Mouse (Mus musculus) stomach, postnatal 0 days (tissue): ENCODE data around the gene Lrrc32. TPM values are rescaled to one million over a fixed set of nuclear protein-coding genes. Genes with fewer than 3 reads are reported as not detected.

ENCODE experiments used
- ATAC-seq: fragments of 200-750 bp; cut with Nextera tagmentation; 2 replicates; pipeline ENCODE4 v1.8.0; 2017; ENCODE audit not compliant: low FRiP score, low TSS enrichment
- DNase-seq: peaks from one replicate; pipeline ENCODE4 v3.0.0-alpha.2; 2016; ENCODE audit warnings: low spot score
- H3K27ac ChIP-seq: fragments of 300-500 bp; sonication (generic); replicated peaks from 2 replicates; pipeline ENCODE4 v1.5.1; 2014; ENCODE audit warnings: mild to moderate bottlenecking, control low read depth
- H3K27me3 ChIP-seq: fragments of 300-500 bp; sonication (generic); 2 replicates; pipeline ENCODE4 v1.6.1; 2014; ENCODE audit warnings: low read length; ENCODE audit not compliant: control insufficient read depth, insufficient read depth
- H3K36me3 ChIP-seq: fragments of 300-500 bp; sonication (generic); 2 replicates; pipeline ENCODE4 v1.6.1; 2014; ENCODE audit warnings: low read length, mixed read lengths; ENCODE audit not compliant: control insufficient read depth, insufficient read depth
- H3K4me1 ChIP-seq: fragments of 300-500 bp; sonication (generic); replicated peaks from 2 replicates; pipeline ENCODE4 v1.6.1; 2014; ENCODE audit warnings: antibody characterized with exemption; ENCODE audit not compliant: control insufficient read depth, insufficient read depth
- H3K4me2 ChIP-seq: fragments of 300-500 bp; sonication (generic); replicated peaks from 2 replicates; pipeline ENCODE4 v1.6.1; 2014; ENCODE audit warnings: low read depth, mild to moderate bottlenecking, control low read depth, moderate library complexity
- H3K4me3 ChIP-seq: fragments of 300-500 bp; sonication (generic); 2 replicates; pipeline ENCODE4 v1.5.1; 2014; ENCODE audit warnings: low read depth, low read length, control low read depth
- H3K9ac ChIP-seq: fragments of 300-500 bp; sonication (generic); 2 replicates; pipeline ENCODE4 v1.6.1; 2014; ENCODE audit warnings: mild to moderate bottlenecking, low read length, control low read depth, mixed read lengths
- H3K9me3 ChIP-seq: fragments of 300-500 bp; sonication (generic); 2 replicates; pipeline ENCODE4 v1.6.1; 2016; ENCODE audit warnings: low read length; ENCODE audit not compliant: control insufficient read depth
- CTCF ChIP-seq: IDR thresholded peaks from 2 replicates; pipeline ENCODE4 v1.5.1; 2016; ENCODE audit warnings: antibody characterized with exemption, low read depth, mild to moderate bottlenecking, moderate library complexity
- EP300 ChIP-seq: optimal IDR thresholded peaks from 2 replicates; pipeline ENCODE3; 2016; ENCODE audit warnings: antibody characterized with exemption
- WGBS: fragments of 180-500 bp; shearing (Covaris S2); extraction: QIAGEN DNeasy Blood & Tissue Kit; methylation state at CpG from one replicate; pipeline ENCODE4 v1.1.7; 2014; 5-methylcytosine and 5-hydroxymethylcytosine counted together
- polyA plus RNA-seq: library from polyadenylated mRNA; unstranded; fragments of >200 nt; fragmentation: Nextera tagmentation; extraction: Ambion mirVana; gene quantifications from 2 replicates; pipeline ENCODE4 v1.2.1, GENCODE M21; 2015

The Lrrc32 gene
- polyA plus RNA-seq, 1 experiment from 2014 or later: 3.6 TPM

DNA sequence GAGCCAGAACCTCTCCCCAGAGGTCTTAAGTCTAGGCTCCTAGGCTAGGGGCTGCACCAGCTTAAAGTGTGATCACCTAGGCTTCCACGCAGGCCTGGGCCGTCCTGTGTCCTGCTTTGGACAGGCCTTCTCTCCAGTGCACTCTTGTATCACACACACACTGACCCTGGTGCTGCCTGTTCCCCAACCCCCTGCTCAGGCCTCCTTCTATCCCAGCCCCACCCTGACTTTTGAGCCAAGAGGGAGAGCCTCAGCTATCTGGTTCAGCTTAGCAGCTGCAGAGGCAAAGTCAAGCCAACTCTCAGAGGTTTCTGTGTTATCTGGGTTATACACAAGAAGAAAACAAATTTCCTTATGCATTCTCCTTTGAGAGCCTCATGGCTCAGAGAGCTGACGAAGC is 11.4 kb downstream of the Lrrc32 start:
- peaks cover 3% of the 10 kb centered on the region; the same call in 1 of the 2 replicates for H3K4me1 ChIP-seq
- peak; percentile 63; the same call in 1 of the 2 replicates for ATAC-seq
- H3K9me3 ChIP-seq: no peaks in the 10 kb centered on the region
- no peak overlapping the region for H3K9ac ChIP-seq
- TF ChIP-seq CTCF (no peak), EP300 (no peak)
- peak overlapping the region; percentile 73 for H3K27ac ChIP-seq
- H3K27me3 ChIP-seq: no peaks in the 10 kb centered on the region
- H3K36me3 ChIP-seq: no peaks in the 10 kb centered on the region; the same call in 1 of the 2 replicates
- WGBS: 48% methylated on average over 3 of the region's 3 CpGs
- H3K4me3 ChIP-seq: no peak overlapping the region
- no peak overlapping the region for H3K4me2 ChIP-seq
- DNase-seq: peak; percentile 38

DNA sequence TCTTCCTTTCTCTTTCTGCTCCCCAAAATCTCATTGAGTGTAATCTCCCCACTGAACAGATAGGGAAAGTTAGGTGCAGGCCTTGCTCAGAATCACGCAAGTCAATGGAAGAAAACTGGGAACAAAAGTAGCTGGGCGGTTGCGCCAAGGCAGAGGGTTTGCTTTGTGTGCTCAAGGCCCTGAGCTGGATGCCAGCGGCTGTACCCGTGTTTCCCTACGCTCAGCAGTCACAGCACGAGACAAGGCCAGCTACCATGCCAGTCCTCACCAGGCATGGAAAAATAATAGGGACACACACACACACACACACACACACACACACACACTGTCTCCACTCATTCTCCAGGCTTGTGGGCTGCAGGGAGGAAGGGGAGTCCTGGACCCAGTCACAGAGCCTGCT is 12.0 kb downstream of the Lrrc32 start:
- no peak overlapping the region for H3K27ac ChIP-seq
- TF ChIP-seq EP300 (no peak), CTCF (no peak)
- H3K4me2 ChIP-seq: no peak overlapping the region
- H3K9me3 ChIP-seq: no peaks in the 10 kb centered on the region
- DNase-seq (no peak), ATAC-seq (no peak)
- H3K36me3 ChIP-seq: no peaks in the 10 kb centered on the region; the same call in 1 of the 2 replicates
- H3K4me1 ChIP-seq: peaks cover 3% of the 10 kb centered on the region; the same call in 1 of the 2 replicates
- 86% methylated on average over 7 of the region's 7 CpGs for WGBS
- H3K9ac ChIP-seq: no peak overlapping the region
- H3K27me3 ChIP-seq: no peaks in the 10 kb centered on the region
- H3K4me3 ChIP-seq: no peak overlapping the region

DNA sequence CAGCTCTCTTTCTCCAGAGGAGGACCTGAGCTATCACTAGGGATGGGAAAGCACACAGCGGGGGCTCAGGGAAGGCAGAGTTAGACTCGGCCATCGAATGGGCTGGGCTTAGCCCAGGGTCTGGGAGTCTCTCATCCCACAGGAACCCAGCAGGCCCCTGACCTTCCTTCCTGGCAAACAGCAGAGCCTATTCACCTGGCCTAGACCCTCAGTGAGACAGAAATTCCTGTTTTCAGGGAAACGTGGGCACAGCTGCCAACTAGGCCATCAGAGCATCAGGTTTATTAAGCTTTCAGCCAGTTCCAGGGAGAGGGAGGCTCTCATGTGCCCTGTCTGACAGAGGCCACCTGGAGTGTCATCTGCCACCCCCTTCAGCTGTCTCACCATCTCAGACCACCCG is 13.8 kb downstream of the Lrrc32 start:
- ATAC-seq: no peak
- Histone ChIP-seq H3K9ac (peak overlapping the region; percentile 35; the same call in 1 of the 2 replicates), H3K27me3 (no peaks in the 10 kb centered on the region), H3K4me1 (peaks cover 3% of the 10 kb centered on the region; the same call in 1 of the 2 replicates), H3K36me3 (no peaks in the 10 kb centered on the region; the same call in 1 of the 2 replicates), H3K4me2 (no peak overlapping the region), H3K9me3 (no peaks in the 10 kb centered on the region), H3K27ac (peak overlapping the region; percentile 66; the same call in 1 of the 2 replicates), H3K4me3 (no peak overlapping the region)
- DNase-seq: no peak
- TF ChIP-seq EP300 (no peak), CTCF (no peak)
- 46% methylated on average over 5 of the region's 5 CpGs for WGBS

DNA sequence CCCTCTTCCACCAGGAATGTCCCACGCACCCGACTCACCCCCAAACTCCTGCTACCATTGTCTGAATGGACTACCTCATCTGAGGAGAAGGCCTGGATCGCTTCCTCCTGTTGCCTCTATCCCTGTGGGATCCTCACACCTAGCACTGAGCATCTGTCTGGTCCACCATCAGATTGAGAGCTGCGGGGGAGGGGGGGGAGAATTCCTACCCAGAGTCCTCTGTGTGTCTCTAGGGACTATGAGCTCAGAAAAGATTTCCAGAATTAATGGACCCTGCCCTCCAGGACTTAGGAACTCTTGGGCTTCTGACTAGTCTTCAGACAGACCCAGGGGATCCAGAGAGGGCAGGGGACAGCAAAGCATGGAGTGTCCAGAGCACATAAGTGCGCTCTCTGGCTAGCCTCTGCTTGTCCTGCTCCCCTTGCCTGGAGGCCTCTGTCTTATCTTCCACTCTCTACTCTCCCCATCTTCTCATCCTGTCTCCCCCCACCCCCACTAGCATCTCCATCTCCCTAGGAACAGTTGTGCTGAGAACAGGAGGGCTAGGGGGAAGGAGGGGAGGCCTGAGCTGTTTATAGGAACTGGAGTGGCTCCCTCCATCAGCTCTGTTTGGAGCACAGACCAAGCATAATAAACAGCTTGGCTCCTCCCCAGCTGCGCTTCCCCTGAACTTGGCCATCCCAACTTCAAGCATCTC is 15.0 kb downstream of the Lrrc32 start:
- Histone ChIP-seq H3K36me3 (no peaks in the 10 kb centered on the region; the same call in 1 of the 2 replicates), H3K27me3 (no peaks in the 10 kb centered on the region), H3K4me1 (peaks cover 3% of the 10 kb centered on the region; the same call in 1 of the 2 replicates), H3K9ac (no peak overlapping the region), H3K4me2 (no peak overlapping the region), H3K4me3 (no peak overlapping the region), H3K27ac (peak overlapping the region; percentile 66), H3K9me3 (no peaks in the 10 kb centered on the region)
- ATAC-seq (peak; percentile 76; the same call in 1 of the 2 replicates), DNase-seq (no peak)
- no peak for TF ChIP-seq EP300
- TF ChIP-seq CTCF: no peak
- 59% methylated on average over 6 of the region's 6 CpGs for WGBS

DNA sequence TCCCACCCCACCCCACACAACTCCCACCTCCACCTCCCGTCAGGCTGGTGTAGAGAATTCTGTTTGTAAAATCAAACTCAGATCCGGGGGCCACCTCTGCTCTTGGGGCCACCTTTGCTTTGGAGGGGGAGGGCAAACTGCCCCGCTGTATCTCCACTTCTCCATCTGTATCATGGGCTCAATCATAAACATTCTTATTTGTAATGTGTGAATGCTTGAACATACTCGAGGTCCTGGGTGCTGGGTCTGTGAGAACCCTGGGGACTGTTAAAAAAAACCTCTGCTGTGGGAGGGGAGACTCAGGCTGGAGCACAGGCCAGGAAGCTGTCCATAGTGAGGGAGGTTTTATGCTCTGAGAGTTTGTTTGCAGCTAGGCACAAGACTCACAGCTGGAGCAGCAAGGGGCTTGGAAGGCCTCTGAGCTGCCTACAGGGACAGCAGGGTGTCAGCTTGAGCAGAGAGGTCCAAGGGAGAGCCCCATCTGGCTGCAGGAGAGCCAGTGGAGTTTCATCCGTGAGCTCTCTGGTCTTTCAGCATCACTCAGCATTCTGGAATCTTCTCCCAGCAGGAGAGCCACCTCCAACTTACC is 15.7 kb downstream of the Lrrc32 start:
- Histone ChIP-seq H3K27ac (peak overlapping the region; percentile 66), H3K9ac (no peak overlapping the region), H3K36me3 (no peaks in the 10 kb centered on the region), H3K4me2 (no peak overlapping the region), H3K9me3 (no peaks in the 10 kb centered on the region), H3K4me3 (no peak overlapping the region), H3K27me3 (no peaks in the 10 kb centered on the region), H3K4me1 (peaks cover 3% of the 10 kb centered on the region; the same call in 1 of the 2 replicates)
- ATAC-seq (peak; percentile 32; the same call in 1 of the 2 replicates), DNase-seq (no peak)
- TF ChIP-seq EP300: no peak
- peak; percentile 41; the same call in 1 of the 2 replicates for TF ChIP-seq CTCF
- WGBS: 23% methylated on average over 5 of the region's 5 CpGs

DNA sequence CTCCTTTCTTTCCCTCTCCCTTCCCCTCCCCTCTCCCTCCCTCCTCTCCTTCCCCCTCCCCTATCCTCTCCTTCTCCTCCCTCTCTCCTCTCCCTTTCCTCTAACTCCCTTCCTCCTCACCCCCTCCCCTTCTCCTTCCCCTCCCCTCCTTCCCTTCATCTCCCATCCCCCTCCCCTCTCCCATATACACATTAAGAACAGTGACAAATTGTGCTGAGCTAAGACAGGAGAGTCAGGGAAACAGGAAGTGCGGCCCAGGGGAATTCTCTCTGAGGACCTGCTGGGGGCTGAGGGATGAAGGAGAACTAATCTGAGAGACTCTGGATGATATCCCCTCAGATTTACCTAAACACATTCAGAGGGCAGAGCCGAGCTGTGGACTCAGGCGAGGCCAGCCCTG is 16.6 kb downstream of the Lrrc32 start:
- DNase-seq (no peak), ATAC-seq (no peak)
- H3K4me1 ChIP-seq: 0 out of 2 replicates have a peak, but pooled peaks cover 3% of the 10 kb centered on the region
- 37% methylated on average over 3 of the region's 3 CpGs for WGBS
- H3K4me2 ChIP-seq: no peak overlapping the region
- H3K9ac ChIP-seq: no peak overlapping the region
- TF ChIP-seq EP300: no peak
- no peak for TF ChIP-seq CTCF
- H3K9me3 ChIP-seq: no peaks in the 10 kb centered on the region
- no peaks in the 10 kb centered on the region for H3K27me3 ChIP-seq
- H3K4me3 ChIP-seq: no peak overlapping the region
- H3K27ac ChIP-seq: peak overlapping the region; percentile 66
- H3K36me3 ChIP-seq: no peaks in the 10 kb centered on the region
